8 mouse cellular contexts compared by ENCODE assay signal in the genomic region with DNA sequence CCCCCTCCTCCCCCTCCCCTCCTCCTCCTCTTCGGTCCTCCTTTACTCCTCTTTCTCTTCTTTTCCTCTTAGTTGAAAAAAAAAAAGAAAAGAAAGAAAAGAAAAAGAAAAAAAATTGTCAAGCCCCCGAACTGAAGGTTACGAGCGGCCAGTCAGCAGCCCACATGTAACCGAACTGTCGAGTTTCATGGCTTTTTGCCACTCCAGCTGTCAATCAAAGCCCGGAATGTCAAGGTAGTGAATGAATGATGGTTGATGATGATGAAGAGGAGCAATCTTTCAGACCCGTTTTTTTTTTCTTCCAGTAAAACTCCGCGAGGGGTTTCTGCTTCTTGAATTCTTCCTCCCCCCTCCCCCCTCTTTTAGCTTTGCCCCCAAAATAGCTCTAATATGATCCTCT. TPM values are rescaled to one million over a fixed set of nuclear protein-coding genes. Genes with fewer than 3 reads are reported as not detected.
DNase-seq lines count a peak whose midpoint lies in the region; ATAC-seq lines count a peak whose summit lies in the region.

No protein-coding gene starts in this region.

- no peaks in the 10 kb centered on the region for H3K27me3 ChIP-seq in neural tube, embryonic 11.5 days (ENCODE audit: control insufficient read depth, insufficient read depth, low read length)
- H3K27me3 ChIP-seq in forebrain, embryonic 10.5 days (ENCODE audit: poor library complexity, severe bottlenecking), result peaks cover 55% of the 10 kb centered on the region
- no peaks in the 10 kb centered on the region for H3K27me3 ChIP-seq in kidney, embryonic 15.5 days
- H3K27me3 ChIP-seq in midbrain, embryonic 14.5 days (ENCODE audit: control insufficient read depth, insufficient read depth, low read length), result peaks cover 8% of the 10 kb centered on the region

- peaks cover 2% of the 10 kb centered on the region; the same call in 1 of the 2 replicates for H3K4me1 ChIP-seq in neural tube, embryonic 11.5 days (ENCODE audit: control insufficient read depth, insufficient read depth, low read length)
- peaks cover 74% of the 10 kb centered on the region for H3K4me1 ChIP-seq in forebrain, embryonic 10.5 days
- peaks cover 9% of the 10 kb centered on the region for H3K4me1 ChIP-seq in kidney, embryonic 15.5 days
- H3K4me1 ChIP-seq in midbrain, embryonic 14.5 days (ENCODE audit: control insufficient read depth, insufficient read depth, low read length), result peaks cover 6% of the 10 kb centered on the region

- H3K9ac ChIP-seq in neural tube, embryonic 11.5 days (ENCODE audit: low read length), result peak overlapping the region; percentile 85
- H3K9ac ChIP-seq in kidney, embryonic 15.5 days, result peak overlapping the region; percentile 89
- H3K9ac ChIP-seq in midbrain, embryonic 14.5 days (replicated peaks; ENCODE audit: low read length), result peak overlapping the region; percentile 89

- WGBS in neural tube, embryonic 11.5 days, result 0% methylated on average over 10 of the region's 10 CpGs
- under 1% methylated on average over 9 of the region's 10 CpGs for WGBS in forebrain, embryonic 10.5 days
- 2% methylated on average over 9 of the region's 10 CpGs for WGBS in kidney, embryonic 15.5 days
- under 1% methylated on average over 10 of the region's 10 CpGs for WGBS in midbrain, embryonic 14.5 days

- H3K4me2 ChIP-seq in neural tube, embryonic 11.5 days (ENCODE audit: low read depth), result peak overlapping the region; percentile 99
- peak overlapping the region; percentile 72 for H3K4me2 ChIP-seq in kidney, embryonic 15.5 days
- peak overlapping the region; percentile 59 for H3K4me2 ChIP-seq in midbrain, embryonic 14.5 days (ENCODE audit: low read length)

- H3K27ac ChIP-seq in neural tube, embryonic 11.5 days (ENCODE audit: low read depth, low read length), result peak overlapping the region; percentile 99
- peak overlapping the region; percentile 90 for H3K27ac ChIP-seq in forebrain, embryonic 10.5 days
- H3K27ac ChIP-seq in kidney, embryonic 15.5 days, result peak overlapping the region; percentile 98
- peak overlapping the region; percentile 93 for H3K27ac ChIP-seq in midbrain, embryonic 14.5 days (replicated peaks; ENCODE audit: low read depth, low read length)

- no peaks in the 10 kb centered on the region for H3K9me3 ChIP-seq in neural tube, embryonic 11.5 days (ENCODE audit: control insufficient read depth, low read length)
- H3K9me3 ChIP-seq in forebrain, embryonic 10.5 days, result no peaks in the 10 kb centered on the region
- no peaks in the 10 kb centered on the region for H3K9me3 ChIP-seq in kidney, embryonic 15.5 days (replicated peaks)
- no peaks in the 10 kb centered on the region for H3K9me3 ChIP-seq in midbrain, embryonic 14.5 days (ENCODE audit: control insufficient read depth, low read length)

- ATAC-seq in neural tube, embryonic 11.5 days (ENCODE audit: insufficient read depth, low FRiP score, low TSS enrichment), result no peak
- ATAC-seq in kidney, embryonic 15.5 days (replicated peaks; ENCODE audit: low FRiP score), result no peak
- no peak for ATAC-seq in midbrain, embryonic 14.5 days (ENCODE audit: low FRiP score, low TSS enrichment)

- peak overlapping the region; percentile 87 for H3K4me3 ChIP-seq in neural tube, embryonic 11.5 days (ENCODE audit: low read depth, low read length)
- H3K4me3 ChIP-seq in forebrain, embryonic 10.5 days, result peak overlapping the region; percentile 76
- peak overlapping the region; percentile 75 for H3K4me3 ChIP-seq in kidney, embryonic 15.5 days (replicated peaks)
- peak overlapping the region; percentile 66 for H3K4me3 ChIP-seq in midbrain, embryonic 14.5 days (replicated peaks; ENCODE audit: low read depth, low read length)

- DNase-seq in neural tube, embryonic 11.5 days (ENCODE audit: low spot score), result peak; percentile 55
- DNase-seq in neural tube, embryonic 10.5 days (ENCODE audit: extremely low spot score, low spot score), result no peak
- no peak for DNase-seq in forebrain, embryonic 10.5 days (ENCODE audit: extremely low spot score, low spot score)
- peak; percentile 79 for DNase-seq in midbrain, embryonic 14.5 days
- no peak for DNase-seq in right cerebral cortex, adult 2 months (ENCODE audit: low spot score in 2 of 2)
- DNase-seq in gastrocnemius, postnatal 14 days, result no peak
- DNase-seq in spleen, adult 12 weeks (ENCODE audit: low spot score), result no peak

- intact Hi-C loops in gastrocnemius, postnatal 14 days (cut with DNase I; ENCODE audit: low total_unique reads), result loop anchor here (10.0 kb wide), 1 partner anchor 210 kb away; no protein-coding TSS in a partner anchor

- H3K36me3 ChIP-seq in neural tube, embryonic 11.5 days (ENCODE audit: control insufficient read depth, insufficient read depth, low read length), result no peaks in the 10 kb centered on the region
- 0 out of 2 replicates have a peak, but pooled peaks cover 3% of the 10 kb centered on the region for H3K36me3 ChIP-seq in forebrain, embryonic 10.5 days (replicated peaks)
- H3K36me3 ChIP-seq in kidney, embryonic 15.5 days, result no peaks in the 10 kb centered on the region
- H3K36me3 ChIP-seq in midbrain, embryonic 14.5 days (ENCODE audit: control insufficient read depth, insufficient read depth, low read length), result peaks cover 7% of the 10 kb centered on the region; the same call in 1 of the 2 replicates

RNA-seq across cellular contexts. Expression of a gene that starts 0.6 kb away (rescaled TPM):
- polyA plus RNA-seq in neural tube, embryonic 11.5 days (2014; fragmentation: Nextera tagmentation; extraction: Ambion mirVana), result 111 and 117 TPM in 2 replicates
- 32.5 TPM in 2 replicates for polyA plus RNA-seq in forebrain, embryonic 10.5 days (2016; fragmentation: Nextera tagmentation; extraction: Ambion mirVana)
- polyA plus RNA-seq in kidney, embryonic 15.5 days (2015; fragmentation: Nextera tagmentation; extraction: Ambion mirVana), result 85.5 and 94.3 TPM in 2 replicates
- 83.1 and 84.9 TPM in 2 replicates for polyA plus RNA-seq in midbrain, embryonic 14.5 days (2014; fragmentation: Nextera tagmentation; extraction: Ambion mirVana)
- total RNA-seq in gastrocnemius, postnatal 14 days (2021), result 1 to 10 TPM; 2.6 to 3.2 TPM

Comparison
In these comparisons a context has a peak if more than half of its experiments do, and no peak if none do; other contexts are left out.
1. DNase-seq: peak in neural tube, embryonic 11.5 days (single experiment) and midbrain, embryonic 14.5 days (single experiment); none in neural tube, embryonic 10.5 days (single experiment), forebrain, embryonic 10.5 days (single experiment), right cerebral cortex, adult 2 months (0 of 2), gastrocnemius, postnatal 14 days (single experiment) and spleen, adult 12 weeks (single experiment).
2. Peak in every context shown above with its lines, with median percentiles within 50 percentile points of each other: H3K27ac ChIP-seq, H3K4me2 ChIP-seq, H3K4me3 ChIP-seq and H3K9ac ChIP-seq.